Mouse (Mus musculus) heart, embryonic 12.5 days (tissue): ENCODE data around the gene Fam71b. TPM values are rescaled to one million over a fixed set of nuclear protein-coding genes. Genes with fewer than 3 reads are reported as not detected.

Source experiments
- ATAC-seq: fragments of 200-750 bp; cut with Nextera tagmentation; 2 replicates; pipeline ENCODE4 v1.8.0; 2017; ENCODE audit warnings: moderate TSS enrichment, moderate library complexity; ENCODE audit not compliant: insufficient number of reproducible peaks, low FRiP score
- H3K27ac ChIP-seq: fragments of 300-500 bp; sonication (generic); 2 replicates; pipeline ENCODE4 v1.5.1; 2016; ENCODE audit warnings: mild to moderate bottlenecking, moderate library complexity; ENCODE audit not compliant: poor library complexity, severe bottlenecking
- H3K27me3 ChIP-seq: fragments of 300-500 bp; sonication (generic); replicated peaks from 2 replicates; pipeline ENCODE4 v1.6.1; 2016; ENCODE audit warnings: mild to moderate bottlenecking, moderate library complexity
- H3K36me3 ChIP-seq: fragments of 300-500 bp; sonication (generic); 2 replicates; pipeline ENCODE4 v1.6.1; 2016; ENCODE audit warnings: mild to moderate bottlenecking, moderate library complexity
- H3K4me1 ChIP-seq: fragments of 300-500 bp; sonication (generic); replicated peaks from 2 replicates; pipeline ENCODE4 v1.6.1; 2016; ENCODE audit warnings: mild to moderate bottlenecking
- H3K4me2 ChIP-seq: fragments of 300-500 bp; sonication (generic); 2 replicates; pipeline ENCODE4 v1.6.1; 2016; ENCODE audit warnings: mild to moderate bottlenecking, moderate library complexity
- H3K4me3 ChIP-seq: fragments of 300-500 bp; sonication (generic); 2 replicates; pipeline ENCODE4 v1.5.1; 2016; ENCODE audit warnings: mild to moderate bottlenecking
- H3K9ac ChIP-seq: fragments of 300-500 bp; sonication (generic); 2 replicates; pipeline ENCODE4 v1.6.1; 2016; ENCODE audit warnings: mild to moderate bottlenecking, moderate library complexity
- H3K9me3 ChIP-seq: fragments of 300-500 bp; sonication (generic); replicated peaks from 2 replicates; pipeline ENCODE4 v1.6.1; 2016; ENCODE audit warnings: mild to moderate bottlenecking, moderate library complexity
- WGBS: fragments of 180-500 bp; shearing (Covaris S2); methylation state at CpG from one replicate; pipeline ENCODE4 v1.1.7; 2016; 5-methylcytosine and 5-hydroxymethylcytosine counted together
- polyA plus RNA-seq: library from polyadenylated mRNA; unstranded; fragments of >200 nt; fragmentation: Nextera tagmentation; extraction: Ambion mirVana; gene quantifications from 2 replicates; pipeline ENCODE4 v1.2.1, GENCODE M21; 2016

The Fam71b gene
- polyA plus RNA-seq, 1 experiment from 2014 or later: not detected

DNA sequence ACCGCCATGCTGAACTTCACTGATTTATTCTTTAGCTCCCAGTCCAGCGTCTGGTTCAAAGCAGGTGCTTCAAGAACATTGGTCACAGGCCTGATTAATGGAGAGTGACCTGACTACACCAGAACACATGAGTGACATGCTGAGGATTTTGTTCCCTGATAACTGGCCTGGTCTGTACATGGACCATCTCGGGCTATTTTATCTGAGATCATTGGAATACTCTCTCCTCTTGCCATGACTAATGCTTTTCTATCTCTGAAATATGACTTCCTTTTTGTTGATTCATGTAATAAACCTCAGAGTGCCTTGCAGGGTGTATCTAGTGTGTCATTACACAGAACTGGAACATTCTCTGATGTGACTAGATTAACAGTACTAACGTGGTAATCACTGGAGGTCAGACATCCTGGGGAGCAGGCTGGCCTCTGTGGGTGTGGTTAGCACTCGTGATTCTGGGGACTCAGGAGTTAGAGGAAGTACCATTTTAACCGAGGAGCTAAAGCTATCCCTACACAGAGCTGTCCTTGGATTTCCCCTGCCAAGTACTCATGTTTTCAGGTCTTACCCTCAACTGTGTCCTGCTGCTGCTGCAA lies 58.2 kb downstream of the Fam71b start, which contains the start of gene Havcr2:
Gene Havcr2, plus strand, starts transcription at position 483 of the 593 bp plus-strand sequence.
- WGBS: 61% methylated on average over 6 of the region's 6 CpGs
- H3K9me3 ChIP-seq: no peaks in the 10 kb centered on the region
- no peak within 1 kb of the TSS for H3K4me2 ChIP-seq
- H3K4me1 ChIP-seq: no peaks in the 10 kb centered on the region
- H3K27ac ChIP-seq: no peak within 1 kb of the TSS
- no peak within 1 kb of the TSS for H3K4me3 ChIP-seq
- H3K36me3 ChIP-seq: no peaks in the 10 kb centered on the region
- H3K9ac ChIP-seq: no peak within 1 kb of the TSS
- no peak for ATAC-seq
- H3K27me3 ChIP-seq: no peaks in the 10 kb centered on the region

Other genes with a start within 250 kb of the Fam71b start
- 21.7 and 22.9 TPM in 2 replicates for gene Nipal4, start 230.1 kb upstream of the Fam71b start, polyA plus RNA-seq
- gene Fndc9, start 161.0 kb upstream of the Fam71b start, polyA plus RNA-seq: 0.09 and 0.10 TPM in 2 replicates
- 6.2 and 6.5 TPM in 2 replicates for gene Cyfip2, start 83.7 kb upstream of the Fam71b start, polyA plus RNA-seq
- gene Itk, start 7.0 kb upstream of the Fam71b start, polyA plus RNA-seq: not detected in 2 replicates
- gene Med7, start 40.4 kb downstream of the Fam71b start, polyA plus RNA-seq: 54.9 and 56.8 TPM in 2 replicates
- gene Havcr2, start 58.4 kb downstream of the Fam71b start, polyA plus RNA-seq: 0.10 and 0.19 TPM in 2 replicates
- not detected in 2 replicates for gene Gm12169, start 127.7 kb downstream of the Fam71b start, polyA plus RNA-seq
- gene BC053393, start 175.0 kb downstream of the Fam71b start, polyA plus RNA-seq: 0.24 and 0.38 TPM in 2 replicates
- gene Dppa1, start 232.7 kb downstream of the Fam71b start, polyA plus RNA-seq: not detected in 2 replicates